Mouse (Mus musculus): ENCODE measurements around the gene Gatc. TPM values are rescaled to one million over a fixed set of nuclear protein-coding genes. Genes with fewer than 3 reads are reported as not detected.

Gene Gatc
- total RNA-seq, 2 experiments from 2014 or later: 20.9 to 22.0 TPM

Other genes with a start within 250 kb of the Gatc start
- gene Gm10401, start 242.9 kb downstream of the Gatc start, total RNA-seq (2021): not detected
- gene Acads, start 221.8 kb downstream of the Gatc start, total RNA-seq (2021): 10 to 100 TPM in 1 of 2 experiments, 1 to 10 TPM in 1; 8.8 to 10.3 TPM
- gene Unc119b, start 206.2 kb downstream of the Gatc start, total RNA-seq (2021): 10 to 100 TPM; 31.5 TPM
- gene Mlec, start 183.0 kb downstream of the Gatc start, total RNA-seq (2021): 10 to 100 TPM; 92.7 to 96.4 TPM
- 100 to 1,000 TPM; 122 to 139 TPM for gene Cabp1, start 146.8 kb downstream of the Gatc start, total RNA-seq (2021)
- 100 to 1,000 TPM; 117 to 122 TPM for gene Pop5, start 105.3 kb downstream of the Gatc start, total RNA-seq (2021)
- 100 to 1,000 TPM; 238 to 245 TPM for gene Rnf10, start 68.3 kb downstream of the Gatc start, total RNA-seq (2021)
- gene Coq5, start 61.5 kb downstream of the Gatc start, total RNA-seq (2021): 10 to 100 TPM; 38.0 to 40.0 TPM
- gene Dynll1, start 40.2 kb downstream of the Gatc start, total RNA-seq (2021): 100 to 1,000 TPM; 813 to 849 TPM
- gene Srsf9, start 14.0 kb downstream of the Gatc start, total RNA-seq (2021): 10 to 100 TPM; 85.8 to 88.9 TPM
- 10 to 100 TPM; 24.8 to 29.2 TPM for gene Triap1, start within 50 bp of the Gatc start, total RNA-seq (2021)
- gene Cox6a1, start 7.8 kb upstream of the Gatc start, total RNA-seq (2021): 100 to 1,000 TPM; 708 to 783 TPM
- 10 to 100 TPM; 52.1 to 53.0 TPM for gene Msi1, start 88.4 kb upstream of the Gatc start, total RNA-seq (2021)
- not detected for gene Pla2g1b, start 125.1 kb upstream of the Gatc start, total RNA-seq (2021)
- 10 to 100 TPM; 46.4 to 50.7 TPM for gene Sirt4, start 143.5 kb upstream of the Gatc start, total RNA-seq (2021)
- 10 to 100 TPM; 39.8 to 46.1 TPM for gene Pxn, start 165.5 kb upstream of the Gatc start, total RNA-seq (2021)
- 100 to 1,000 TPM; 223 to 227 TPM for gene Rplp0, start 218.3 kb upstream of the Gatc start, total RNA-seq (2021)
- gene Gcn1l1, start 224.1 kb upstream of the Gatc start, total RNA-seq (2021): 10 to 100 TPM; 69.4 to 73.1 TPM